Comparison of ENCODE assay signal across 25 mouse cellular contexts in genomic region chr10:110586029-110586428, GRCm38 (mm10).
DNase-seq lines count a peak whose midpoint lies in the region; ATAC-seq and TF ChIP-seq lines count a peak whose summit lies in the region.
"Had no signal": no experiment of that assay in that cellular context is flagged by ENCODE, and none has a peak within 500 bp of the region (broad histone marks: within the 10 kb centered on the region; RNA-seq: fewer than 3 reads in every experiment).

No protein-coding gene starts in this region.

- 43% methylated on average over 8 of the region's 8 CpGs for WGBS in lung, embryonic 15.5 days
- WGBS in embryonic facial prominence, embryonic 14.5 days: 39% methylated on average over 8 of the region's 8 CpGs
- WGBS in forebrain, postnatal 0 days: 89% methylated on average over 8 of the region's 8 CpGs

- H3K4me1 ChIP-seq in lung, embryonic 15.5 days: peaks cover 20% of the 10 kb centered on the region
- peaks cover 16% of the 10 kb centered on the region; the same call in 1 of the 2 replicates for H3K4me1 ChIP-seq in embryonic facial prominence, embryonic 14.5 days (ENCODE audit: control insufficient read depth, insufficient read depth, low read length)
- H3K4me1 ChIP-seq in forebrain, postnatal 0 days (ENCODE audit: insufficient read depth): no peaks in the 10 kb centered on the region
- H3K4me1 ChIP-seq: forebrain, embryonic 12.5 days; liver, embryonic 15.5 days; midbrain, embryonic 13.5 days had no signal

- H3K27me3 ChIP-seq in lung, embryonic 15.5 days: no peaks in the 10 kb centered on the region
- H3K27me3 ChIP-seq in embryonic facial prominence, embryonic 14.5 days (replicated peaks; ENCODE audit: control insufficient read depth, insufficient read depth, low read length): no peaks in the 10 kb centered on the region
- H3K27me3 ChIP-seq in forebrain, postnatal 0 days (ENCODE audit: insufficient read depth, low read length): no peaks in the 10 kb centered on the region
- H3K27me3 ChIP-seq: embryonic facial prominence, embryonic 15.5 days; forebrain, embryonic 12.5 days; heart, embryonic 15.5 days; liver, embryonic 15.5 days; midbrain, embryonic 13.5 days had no signal

- peak overlapping the region; percentile 45; the same call in 1 of the 2 replicates for H3K27ac ChIP-seq in lung, embryonic 15.5 days
- H3K27ac ChIP-seq in embryonic facial prominence, embryonic 14.5 days (replicated peaks; ENCODE audit: low read depth, low read length): no peak overlapping the region
- no peak overlapping the region for H3K27ac ChIP-seq in forebrain, postnatal 0 days (ENCODE audit: low read depth, low read length)
- H3K27ac ChIP-seq: embryonic facial prominence, embryonic 15.5 days; forebrain, embryonic 12.5 days; heart, embryonic 10.5 days; layer of hippocampus, adult 2 months; liver, embryonic 15.5 days; macrophage; midbrain, embryonic 13.5 days had no signal

- H3K4me3 ChIP-seq in lung, embryonic 15.5 days: no peak overlapping the region
- H3K4me3 ChIP-seq in embryonic facial prominence, embryonic 14.5 days (ENCODE audit: low read depth, low read length): no peak overlapping the region
- H3K4me3 ChIP-seq in forebrain, postnatal 0 days (ENCODE audit: low read depth, low read length): no peak overlapping the region
- H3K4me3 ChIP-seq: embryonic facial prominence, embryonic 15.5 days; forebrain, embryonic 12.5 days; heart, embryonic 10.5 days; heart, embryonic 15.5 days; layer of hippocampus, adult 2 months; liver, embryonic 15.5 days; midbrain, embryonic 13.5 days had no signal

- H3K36me3 ChIP-seq in lung, embryonic 15.5 days: no peaks in the 10 kb centered on the region
- H3K36me3 ChIP-seq in embryonic facial prominence, embryonic 14.5 days (ENCODE audit: control insufficient read depth, insufficient read depth, low read length): no peaks in the 10 kb centered on the region
- no peaks in the 10 kb centered on the region for H3K36me3 ChIP-seq in forebrain, postnatal 0 days (ENCODE audit: insufficient read depth)
- H3K36me3 ChIP-seq: embryonic facial prominence, embryonic 15.5 days; forebrain, embryonic 12.5 days; G1E; heart, embryonic 10.5 days; heart, embryonic 15.5 days; liver, embryonic 15.5 days; midbrain, embryonic 13.5 days had no signal

- H3K9me3 ChIP-seq in lung, embryonic 15.5 days: no peaks in the 10 kb centered on the region
- 0 out of 2 replicates have a peak, but pooled peaks cover 4% of the 10 kb centered on the region for H3K9me3 ChIP-seq in embryonic facial prominence, embryonic 14.5 days (ENCODE audit: control insufficient read depth, low read length)
- no peaks in the 10 kb centered on the region for H3K9me3 ChIP-seq in forebrain, postnatal 0 days (ENCODE audit: low read length)
- H3K9me3 ChIP-seq: embryonic facial prominence, embryonic 15.5 days; forebrain, embryonic 12.5 days; heart, embryonic 10.5 days; heart, embryonic 15.5 days; liver, embryonic 15.5 days; midbrain, embryonic 13.5 days had no signal

- peak; percentile 86 for ATAC-seq in lung, embryonic 15.5 days (ENCODE audit: borderline replicate concordance, extremely low read depth, low FRiP score, low TSS enrichment)
- ATAC-seq in embryonic facial prominence, embryonic 14.5 days (ENCODE audit: low read depth): no peak
- no peak for ATAC-seq in forebrain, postnatal 0 days
- ATAC-seq: hindbrain, embryonic 16.5 days; midbrain, embryonic 13.5 days had no signal

- DNase-seq in lung, postnatal 25 days (ENCODE audit: low spot score): no peak
- DNase-seq in embryo, embryonic 10.5 days (ENCODE audit: low spot score): peak; percentile 63
- DNase-seq in embryonic facial prominence, embryonic 14.5 days (ENCODE audit: low spot score): peak; percentile 51
- peak; percentile 7 for DNase-seq in lung, postnatal 36 days
- DNase-seq in forebrain, postnatal 0 days: no peak
- DNase-seq in cerebellum, adult 9-10 months: no peak
- DNase-seq: adrenal gland, adult 8-10 months; cerebellum, adult 2 months; gastrocnemius, postnatal 14 days; kidney, adult 2 months; kidney, postnatal 36 days; liver; right cerebral cortex, postnatal 25 days; thymus, postnatal 25 days had no signal

- no peak overlapping the region for H3K9ac ChIP-seq in lung, embryonic 15.5 days
- H3K9ac ChIP-seq in embryonic facial prominence, embryonic 14.5 days (ENCODE audit: low read depth, low read length): no peak overlapping the region
- no peak overlapping the region for H3K9ac ChIP-seq in forebrain, postnatal 0 days
- H3K9ac ChIP-seq: embryonic facial prominence, embryonic 15.5 days; forebrain, embryonic 12.5 days; heart, embryonic 15.5 days; liver, embryonic 15.5 days; midbrain, embryonic 13.5 days had no signal

- no peak for TF ChIP-seq CTCF in forebrain, postnatal 0 days (IDR thresholded peaks at IDR 0.05; ENCODE audit: low read depth)

- no peak overlapping the region; the same call in 1 of the 2 replicates for H3K4me2 ChIP-seq in lung, embryonic 15.5 days
- no peak overlapping the region for H3K4me2 ChIP-seq in embryonic facial prominence, embryonic 14.5 days (ENCODE audit: low read depth, low read length)
- H3K4me2 ChIP-seq in forebrain, postnatal 0 days (ENCODE audit: low read depth): no peak overlapping the region
- H3K4me2 ChIP-seq: embryonic facial prominence, embryonic 15.5 days; forebrain, embryonic 12.5 days; heart, embryonic 15.5 days; liver, embryonic 15.5 days; midbrain, embryonic 13.5 days had no signal

Comparison
In these comparisons a context has a peak if more than half of its experiments do, and no peak if none do; other contexts are left out.
1. DNase-seq: peak in embryo, embryonic 10.5 days (single experiment), embryonic facial prominence, embryonic 14.5 days (single experiment) and lung, postnatal 36 days (single experiment); none in lung, postnatal 25 days (single experiment), forebrain, postnatal 0 days (single experiment) and cerebellum, adult 9-10 months (single experiment).